Mouse (Mus musculus) hindbrain, postnatal 0 days (tissue): ENCODE data around the gene Inpp5a. TPM values are rescaled to one million over a fixed set of nuclear protein-coding genes. Genes with fewer than 3 reads are reported as not detected.

ENCODE experiments used
- ATAC-seq: fragments of 200-750 bp; cut with Nextera tagmentation; 2 replicates; pipeline ENCODE4 v1.8.0; 2017; ENCODE audit warnings: mild to moderate bottlenecking, moderate TSS enrichment, moderate library complexity
- DNase-seq: peaks from one replicate; pipeline ENCODE4 v3.0.0-alpha.2; 2015; ENCODE audit warnings: low spot score
- H3K27ac ChIP-seq: fragments of 300-500 bp; sonication (generic); 2 replicates; pipeline ENCODE4 v1.5.1; 2014; ENCODE audit warnings: mild to moderate bottlenecking
- H3K27me3 ChIP-seq: fragments of 300-500 bp; sonication (generic); 2 replicates; pipeline ENCODE4 v1.6.1; 2014; ENCODE audit warnings: low read length, mixed read lengths; ENCODE audit not compliant: insufficient read depth
- H3K36me3 ChIP-seq: fragments of 300-500 bp; sonication (generic); 2 replicates; pipeline ENCODE4 v1.6.1; 2014; ENCODE audit warnings: low read length, mixed read lengths; ENCODE audit not compliant: insufficient read depth
- H3K4me1 ChIP-seq: fragments of 300-500 bp; sonication (generic); 2 replicates; pipeline ENCODE4 v1.6.1; 2014; ENCODE audit warnings: antibody characterized with exemption, low read length, mixed read lengths; ENCODE audit not compliant: insufficient read depth
- H3K4me2 ChIP-seq: fragments of 300-500 bp; sonication (generic); 2 replicates; pipeline ENCODE4 v1.6.1; 2014; ENCODE audit warnings: low read depth, mild to moderate bottlenecking, low read length, moderate library complexity, mixed read lengths
- H3K4me3 ChIP-seq: fragments of 300-500 bp; sonication (generic); 2 replicates; pipeline ENCODE4 v1.5.1; 2014; ENCODE audit warnings: low read length
- H3K9ac ChIP-seq: fragments of 300-500 bp; sonication (generic); replicated peaks from 2 replicates; pipeline ENCODE4 v1.6.1; 2014; ENCODE audit warnings: mild to moderate bottlenecking, low read length, moderate library complexity, mixed read lengths
- H3K9me3 ChIP-seq: fragments of 300-500 bp; sonication (generic); 2 replicates; pipeline ENCODE4 v1.6.1; 2016; ENCODE audit warnings: low read length, mixed read lengths
- CTCF ChIP-seq: IDR thresholded peaks from 2 replicates; pipeline ENCODE4 v1.5.1; 2016; ENCODE audit warnings: antibody characterized with exemption, control low read depth, low read depth
- WGBS: fragments of 180-500 bp; shearing (Covaris S2); extraction: QIAGEN DNeasy Blood & Tissue Kit; methylation state at CpG from one replicate; pipeline ENCODE4 v1.1.7; 2014; 5-methylcytosine and 5-hydroxymethylcytosine counted together
- polyA plus RNA-seq: library from polyadenylated mRNA; unstranded; fragments of >200 nt; fragmentation: Nextera tagmentation; extraction: Ambion mirVana; gene quantifications from 2 replicates; pipeline ENCODE4 v1.2.1, GENCODE M21; 2015
- total RNA-seq: library from RNA; depleted of rRNA; stranded (reverse); fragments of >200 nt; gene quantifications from 2 replicates; pipeline ENCODE4 v1.2.3, GENCODE M21; 2014

Gene Inpp5a
- total and polyA plus RNA-seq, 2 experiments from 2014 or later, result 16.6 to 23.6 TPM

DNA sequence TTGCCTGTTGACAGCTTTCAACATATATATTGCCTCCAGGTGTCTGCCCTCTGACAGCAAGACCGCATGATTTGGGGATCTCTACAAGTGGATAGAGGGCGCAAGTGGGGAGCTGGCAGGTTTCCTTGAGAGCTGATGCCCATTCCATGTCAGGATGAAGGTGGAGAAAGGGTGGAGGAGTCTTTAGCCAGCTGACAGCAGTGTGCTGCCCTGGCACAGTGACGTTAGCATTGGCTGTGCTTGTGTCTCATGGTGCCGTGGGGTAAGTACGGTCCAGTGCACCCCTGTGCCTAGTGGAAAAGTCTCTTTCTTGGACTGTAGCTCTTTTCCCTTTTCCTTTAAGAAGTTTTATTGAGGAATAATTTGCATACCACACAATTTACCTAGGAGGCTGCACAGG is 9.2 kb downstream of the Inpp5a start:
- no peaks in the 10 kb centered on the region for H3K27me3 ChIP-seq
- H3K4me1 ChIP-seq, result peaks cover 19% of the 10 kb centered on the region
- H3K9me3 ChIP-seq, result no peaks in the 10 kb centered on the region
- H3K36me3 ChIP-seq, result no peaks in the 10 kb centered on the region
- no peak overlapping the region for H3K4me3 ChIP-seq
- peak; percentile 9; the same call in 1 of the 2 replicates for TF ChIP-seq CTCF
- no peak overlapping the region for H3K4me2 ChIP-seq
- peak; percentile 28 for DNase-seq
- H3K27ac ChIP-seq, result peak overlapping the region; percentile 54
- no peak overlapping the region for H3K9ac ChIP-seq
- WGBS, result 56% methylated on average over 5 of the region's 5 CpGs
- ATAC-seq, result no peak

DNA sequence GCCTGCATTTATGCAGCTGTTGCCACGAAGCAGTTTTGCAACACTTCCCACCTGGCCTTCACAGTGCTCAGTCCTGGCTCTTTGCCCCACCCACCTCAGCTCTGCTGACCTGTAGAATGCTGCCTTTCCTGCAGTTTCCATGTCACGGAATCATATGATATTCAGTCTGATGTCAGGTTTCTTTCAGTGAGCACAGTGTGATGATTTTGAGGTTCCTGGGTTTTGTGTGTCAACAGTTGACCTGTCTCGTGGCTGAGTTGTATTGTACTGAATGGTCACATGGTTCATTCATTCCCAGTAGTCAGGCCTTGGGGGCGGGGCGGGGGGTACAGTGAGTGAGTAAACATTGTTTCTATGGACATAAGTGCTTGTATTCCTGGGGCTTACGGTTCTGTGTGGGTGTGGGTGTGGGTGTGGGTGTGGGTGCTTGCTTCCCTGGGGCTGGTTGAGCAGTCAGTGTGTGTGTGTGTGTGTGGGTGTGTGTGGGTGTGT is 9.7 kb downstream of the Inpp5a start:
- WGBS, result 68% methylated on average over 6 of the region's 6 CpGs
- H3K4me1 ChIP-seq, result peaks cover 19% of the 10 kb centered on the region

DNA sequence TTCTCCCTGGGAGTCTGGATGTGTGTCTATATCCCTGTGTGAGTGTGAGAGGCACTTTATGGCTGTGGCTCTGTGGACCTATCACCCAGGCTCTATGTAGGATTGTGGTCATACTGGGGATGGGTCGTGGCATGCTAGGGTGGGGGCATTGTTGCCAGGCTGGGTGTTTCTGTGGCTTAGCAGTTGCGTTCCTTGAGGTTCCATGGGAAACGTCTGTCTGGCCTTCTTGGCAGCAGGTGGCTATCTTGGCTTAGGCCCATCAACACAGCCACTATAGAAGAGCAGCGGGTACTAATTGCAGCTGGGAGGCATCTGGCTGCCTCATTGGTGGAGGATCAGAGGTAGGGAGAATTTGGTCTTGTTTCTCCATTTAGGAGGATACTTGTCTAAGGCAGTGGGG is 10.7 kb downstream of the Inpp5a start:
- no peak overlapping the region for H3K27ac ChIP-seq
- no peak overlapping the region for H3K4me2 ChIP-seq
- H3K9me3 ChIP-seq, result no peaks in the 10 kb centered on the region
- ATAC-seq, result no peak
- peaks cover 19% of the 10 kb centered on the region for H3K4me1 ChIP-seq
- H3K36me3 ChIP-seq, result no peaks in the 10 kb centered on the region
- H3K9ac ChIP-seq, result no peak overlapping the region
- H3K4me3 ChIP-seq, result no peak overlapping the region
- no peak for DNase-seq
- no peak for TF ChIP-seq CTCF
- 56% methylated on average over 4 of the region's 4 CpGs for WGBS
- H3K27me3 ChIP-seq, result no peaks in the 10 kb centered on the region

More for the DNA sequence above, 9.7 kb downstream of the Inpp5a start:
- no peak overlapping the region for H3K27ac ChIP-seq
- no peaks in the 10 kb centered on the region for H3K36me3 ChIP-seq
- H3K9ac ChIP-seq, result no peak overlapping the region
- H3K9me3 ChIP-seq, result no peaks in the 10 kb centered on the region
- no peak overlapping the region for H3K4me3 ChIP-seq
- TF ChIP-seq CTCF, result no peak
- ATAC-seq, result 0 out of 2 replicates have a peak, but pooled peaks have one; percentile 16
- no peak overlapping the region for H3K4me2 ChIP-seq
- no peak for DNase-seq
- no peaks in the 10 kb centered on the region for H3K27me3 ChIP-seq

GRCm38 (mm10) chr7:139399977-139400685 is 11.2 kb downstream of the Inpp5a start:
- Histone ChIP-seq H3K9me3 (no peaks in the 10 kb centered on the region), H3K4me2 (no peak overlapping the region), H3K36me3 (no peaks in the 10 kb centered on the region), H3K4me3 (no peak overlapping the region), H3K4me1 (peaks cover 19% of the 10 kb centered on the region), H3K9ac (no peak overlapping the region), H3K27me3 (no peaks in the 10 kb centered on the region), H3K27ac (no peak overlapping the region)
- WGBS, result 92% methylated on average over 11 of the region's 11 CpGs
- no peak for DNase-seq
- TF ChIP-seq CTCF, result no peak
- ATAC-seq, result no peak

GRCm38 (mm10) chr7:139400926-139401325 is 12.0 kb downstream of the Inpp5a start:
- TF ChIP-seq CTCF, result no peak
- DNase-seq, result no peak
- no peaks in the 10 kb centered on the region for H3K27me3 ChIP-seq
- ATAC-seq, result no peak
- H3K27ac ChIP-seq, result no peak overlapping the region
- no peak overlapping the region for H3K4me2 ChIP-seq
- no peak overlapping the region for H3K4me3 ChIP-seq
- H3K4me1 ChIP-seq, result peaks cover 19% of the 10 kb centered on the region
- H3K9me3 ChIP-seq, result no peaks in the 10 kb centered on the region
- 94% methylated on average over 3 of the region's 3 CpGs for WGBS
- H3K9ac ChIP-seq, result no peak overlapping the region
- no peaks in the 10 kb centered on the region for H3K36me3 ChIP-seq

GRCm38 (mm10) chr7:139401791-139402190 is 12.9 kb downstream of the Inpp5a start:
- DNase-seq, result no peak
- ATAC-seq, result no peak
- H3K4me3 ChIP-seq, result no peak overlapping the region
- no peaks in the 10 kb centered on the region for H3K27me3 ChIP-seq
- no peak overlapping the region for H3K9ac ChIP-seq
- no peak overlapping the region for H3K27ac ChIP-seq
- H3K4me1 ChIP-seq, result peaks cover 19% of the 10 kb centered on the region
- WGBS, result 85% methylated on average over 8 of the region's 8 CpGs
- no peaks in the 10 kb centered on the region for H3K36me3 ChIP-seq
- H3K9me3 ChIP-seq, result no peaks in the 10 kb centered on the region
- H3K4me2 ChIP-seq, result no peak overlapping the region
- no peak for TF ChIP-seq CTCF

- ATAC-seq (no peak), DNase-seq (no peak)
- no peak overlapping the region for H3K9ac ChIP-seq
- H3K4me1 ChIP-seq, result peaks cover 15% of the 10 kb centered on the region
- H3K27me3 ChIP-seq, result no peaks in the 10 kb centered on the region
- H3K4me2 ChIP-seq, result no peak overlapping the region
- no peaks in the 10 kb centered on the region for H3K36me3 ChIP-seq
- H3K4me3 ChIP-seq, result no peak overlapping the region
- no peak overlapping the region for H3K27ac ChIP-seq
- WGBS, result 91% methylated on average over 4 of the region's 4 CpGs
- TF ChIP-seq CTCF, result no peak
- no peaks in the 10 kb centered on the region for H3K9me3 ChIP-seq
These were observed 13.8 kb downstream of the Inpp5a start for GRCm38 (mm10) chr7:139402721-139403120.
